Mouse (Mus musculus) right cerebral cortex, postnatal 14 days (tissue): ENCODE measurements around the gene Hoxa13.
A peak's percentile ranks its signal among the peaks of the same experiment; 100 is the strongest.

Source experiments
- DNase-seq: peaks from one replicate; pipeline ENCODE4 v3.0.0; 2022

The Hoxa13 gene

DNA sequence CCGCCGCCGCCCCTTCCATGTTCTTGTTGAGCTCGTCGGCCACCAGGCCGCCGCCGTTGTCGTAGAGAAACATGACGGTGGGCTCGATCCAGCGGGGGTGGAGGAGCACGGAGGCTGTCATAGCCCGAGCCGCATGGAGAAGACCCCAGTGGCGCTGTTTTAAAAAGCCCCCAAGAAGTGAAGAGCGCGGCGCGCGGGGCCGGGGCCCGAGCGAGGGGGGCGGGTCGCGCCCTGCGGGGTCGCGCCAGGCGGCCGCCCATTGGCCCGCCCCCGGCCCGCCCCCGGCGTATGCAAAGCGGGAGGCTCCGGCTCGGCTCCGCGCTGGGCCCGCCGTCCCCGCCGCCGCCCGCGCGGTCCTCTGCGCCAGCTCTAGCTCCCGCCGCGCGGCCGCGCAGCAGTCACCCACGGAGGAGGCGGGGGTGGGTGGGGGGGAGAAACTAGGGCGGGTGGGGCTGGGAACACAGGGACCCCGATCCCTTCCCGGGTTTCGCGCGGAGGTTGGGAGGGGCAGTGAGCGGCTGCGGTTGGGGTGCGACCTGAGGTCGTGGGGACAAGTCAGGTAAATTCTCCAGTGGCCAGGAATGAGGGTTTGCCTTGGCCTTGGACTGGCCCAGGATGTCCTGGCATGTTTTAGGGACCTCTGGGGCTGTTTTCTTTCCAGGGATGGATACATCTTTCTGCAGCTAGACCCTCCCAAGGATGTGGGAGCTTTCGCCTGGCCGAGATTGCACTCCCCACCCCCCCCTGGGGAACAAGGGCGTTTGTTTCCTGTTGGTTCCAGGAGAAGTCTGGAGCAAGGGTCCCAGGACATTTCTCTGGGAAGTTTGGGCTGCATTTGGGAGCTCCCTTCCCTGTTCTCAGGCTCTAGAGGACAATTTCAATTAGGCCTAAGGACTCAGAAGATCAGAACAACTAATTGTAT lies at the start of gene Hoxa13:
Hoxa13 (minus strand) TSS at position 227 of the 922 bp plus-strand sequence.
- no peak for DNase-seq

GRCm38 (mm10) chr6:52310366-52310765 lies 49.7 kb upstream of the Hoxa13 start:
- DNase-seq = no peak

GRCm38 (mm10) chr6:52309766-52310165 lies 49.1 kb upstream of the Hoxa13 start:
- DNase-seq = no peak

- peak; percentile 64 for DNase-seq
These were observed 45.3 kb upstream of the Hoxa13 start for GRCm38 (mm10) chr6:52305877-52306389.

DNA sequence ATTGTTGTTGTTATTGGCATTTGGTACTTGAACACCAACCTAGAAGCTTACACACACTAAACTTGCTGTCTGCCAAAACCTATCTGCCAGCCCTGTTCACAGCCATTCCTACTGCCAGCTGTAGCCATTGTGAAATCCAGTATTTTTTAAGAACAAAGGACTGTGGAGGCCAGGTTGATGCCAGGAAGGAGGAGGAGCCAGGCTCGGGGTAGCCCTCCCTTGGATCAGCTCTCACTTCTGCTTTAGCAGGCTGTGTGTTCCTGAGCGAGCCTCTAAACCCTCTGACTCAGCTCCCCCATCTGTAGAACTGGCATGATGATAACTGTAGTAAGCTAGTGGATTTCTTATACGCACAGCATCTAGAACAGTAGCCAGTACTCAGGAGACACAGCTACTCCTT lies 42.7 kb upstream of the Hoxa13 start:
- no peak for DNase-seq

GRCm38 (mm10) chr6:52300806-52301205 lies 40.1 kb upstream of the Hoxa13 start:
- DNase-seq = no peak

GRCm38 (mm10) chr6:52298511-52298910 lies 37.8 kb upstream of the Hoxa13 start:
- no peak for DNase-seq

- no peak for DNase-seq
These were observed 33.9 kb upstream of the Hoxa13 start for GRCm38 (mm10) chr6:52294616-52295015.

DNA sequence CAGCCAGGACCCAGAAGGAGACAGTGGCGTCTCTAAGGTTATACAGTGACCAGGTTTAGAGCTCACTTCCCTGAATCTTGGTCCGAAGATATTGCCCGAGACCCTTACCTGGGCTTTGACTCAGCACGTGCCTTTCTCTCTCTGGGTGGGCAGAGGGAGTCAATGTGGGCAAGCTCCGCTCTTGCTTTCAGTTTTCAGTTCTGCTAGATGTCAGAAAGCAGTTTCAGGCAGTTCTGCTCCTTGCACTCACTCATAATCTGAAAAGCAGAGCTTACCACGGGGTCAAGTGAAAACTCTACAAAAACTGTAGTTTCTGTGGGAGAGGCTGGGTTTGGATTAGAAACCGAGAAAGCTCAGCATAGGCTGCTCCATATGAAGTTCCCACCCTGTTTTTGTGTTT lies 31.6 kb upstream of the Hoxa13 start:
- DNase-seq = no peak

DNA sequence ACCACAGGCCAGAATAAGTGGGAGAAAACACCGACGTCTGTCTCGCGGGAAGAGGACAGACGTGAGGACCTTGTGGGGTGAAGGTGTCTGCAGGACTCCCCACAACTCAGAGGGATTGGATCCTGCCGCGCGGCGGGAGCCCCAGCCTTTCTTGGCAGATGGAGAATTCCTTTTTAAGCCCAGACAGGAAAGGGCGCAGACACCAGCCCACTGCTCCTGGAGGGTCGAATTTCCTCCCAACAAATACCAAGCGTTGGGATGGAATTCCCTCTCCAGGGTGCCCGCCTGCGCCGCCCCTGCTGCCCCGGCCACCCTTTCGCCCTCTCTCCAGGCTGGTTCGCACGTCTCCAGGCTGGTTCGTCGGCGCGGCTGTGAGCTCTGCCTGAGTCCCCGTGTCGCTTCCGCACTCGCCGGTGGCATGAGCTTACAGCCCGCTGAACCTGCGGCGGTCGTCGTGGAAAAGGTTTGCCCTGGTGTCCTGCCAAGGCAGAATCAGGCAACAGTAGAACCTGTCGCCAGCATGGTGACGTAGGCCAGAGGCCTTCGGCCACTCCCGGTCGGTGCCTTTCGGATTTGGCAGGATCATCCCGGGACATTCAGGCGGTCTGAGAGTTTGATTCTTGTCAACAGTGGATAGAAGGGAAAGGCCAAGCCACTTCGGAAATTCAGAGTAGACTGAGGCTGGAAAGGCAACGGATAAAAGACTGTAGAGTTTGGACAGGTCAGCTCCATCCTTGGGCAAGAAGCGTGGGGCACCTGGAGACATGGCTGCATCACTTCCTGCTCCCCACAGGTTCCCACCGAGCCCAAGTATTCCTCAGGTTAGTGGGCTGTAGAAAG lies 30.6 kb upstream of the Hoxa13 start:
- DNase-seq = no peak

- no peak for DNase-seq
These were observed 29.5 kb upstream of the Hoxa13 start for GRCm38 (mm10) chr6:52290186-52290585.

DNA sequence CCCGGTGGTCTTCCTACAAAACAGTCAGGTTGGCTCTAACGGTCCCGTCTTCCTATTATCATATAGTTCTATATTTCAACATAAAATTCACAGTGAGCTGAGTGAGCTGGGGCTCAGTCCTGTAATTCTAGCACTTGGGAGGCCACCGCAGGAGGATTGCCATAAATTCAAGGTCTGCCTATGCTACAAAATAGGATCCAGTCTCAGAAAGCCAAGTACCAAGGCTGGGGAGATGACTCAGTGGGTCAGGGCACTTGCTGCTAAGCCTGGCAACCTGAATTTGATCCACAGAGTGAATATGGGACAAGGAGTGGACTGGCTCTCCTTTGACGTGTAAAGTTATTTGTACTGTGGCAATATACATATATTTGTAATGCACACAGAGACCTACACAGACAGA lies 23.2 kb upstream of the Hoxa13 start:
- no peak for DNase-seq

GRCm38 (mm10) chr6:52281084-52281483 lies 20.4 kb upstream of the Hoxa13 start:
- no peak for DNase-seq

GRCm38 (mm10) chr6:52276920-52277319 lies 16.2 kb upstream of the Hoxa13 start:
- DNase-seq = no peak

GRCm38 (mm10) chr6:52276382-52276781 lies 15.7 kb upstream of the Hoxa13 start:
- DNase-seq = no peak

DNA sequence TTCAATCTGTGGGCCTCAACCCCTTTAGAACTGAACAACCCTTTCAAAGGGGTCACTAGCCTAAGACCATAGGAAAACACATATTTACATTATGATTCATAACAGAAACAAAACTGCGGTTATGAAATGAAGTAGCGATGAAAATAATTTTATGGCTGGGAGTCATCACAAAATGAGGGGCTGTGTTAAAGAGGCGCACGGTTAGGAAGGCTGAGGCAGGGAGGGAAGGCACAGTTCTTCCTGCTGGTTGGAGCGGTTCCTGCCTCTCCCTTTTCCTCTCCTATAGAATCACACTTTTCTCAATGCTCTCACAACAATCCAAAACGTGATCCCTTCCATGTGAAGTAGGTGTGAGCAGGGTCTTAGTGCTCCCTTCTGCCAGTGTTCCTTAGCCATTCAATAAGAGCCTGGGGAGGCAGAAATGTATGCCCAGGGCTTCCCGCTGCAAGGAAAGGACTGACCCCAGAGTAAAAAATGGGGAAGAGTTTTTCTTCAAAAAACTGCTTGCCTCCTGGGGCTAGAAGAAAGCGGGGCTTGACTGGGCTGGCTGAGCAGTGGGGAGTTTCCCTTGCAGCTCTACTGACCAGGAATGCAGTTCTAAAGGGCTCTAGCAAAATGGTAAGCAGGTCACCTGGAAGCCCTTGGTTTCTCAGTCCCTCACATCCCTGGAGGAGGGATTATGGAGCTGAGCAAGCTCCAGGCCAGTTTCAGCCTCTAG lies 15.0 kb upstream of the Hoxa13 start:
- DNase-seq = no peak

DNA sequence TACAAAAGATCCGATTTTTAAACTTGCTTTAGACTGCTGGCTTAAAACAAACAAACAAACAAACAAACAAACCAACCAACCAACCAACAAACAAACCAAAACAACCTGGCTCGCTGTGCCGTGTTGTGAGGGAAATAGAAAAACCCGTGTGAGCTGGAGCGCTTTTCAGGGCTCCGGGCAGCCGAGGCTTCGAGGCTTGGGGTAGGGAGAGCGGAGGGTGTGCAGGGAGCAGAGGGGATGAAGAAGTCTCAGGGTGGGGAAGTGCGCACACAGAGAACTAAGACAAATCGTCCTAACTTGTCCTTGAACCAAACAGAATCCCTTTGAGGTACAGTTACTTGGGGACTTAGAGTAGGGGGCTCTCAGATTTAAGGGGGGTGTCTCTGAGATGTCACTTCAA lies 13.9 kb upstream of the Hoxa13 start:
- no peak for DNase-seq

DNA sequence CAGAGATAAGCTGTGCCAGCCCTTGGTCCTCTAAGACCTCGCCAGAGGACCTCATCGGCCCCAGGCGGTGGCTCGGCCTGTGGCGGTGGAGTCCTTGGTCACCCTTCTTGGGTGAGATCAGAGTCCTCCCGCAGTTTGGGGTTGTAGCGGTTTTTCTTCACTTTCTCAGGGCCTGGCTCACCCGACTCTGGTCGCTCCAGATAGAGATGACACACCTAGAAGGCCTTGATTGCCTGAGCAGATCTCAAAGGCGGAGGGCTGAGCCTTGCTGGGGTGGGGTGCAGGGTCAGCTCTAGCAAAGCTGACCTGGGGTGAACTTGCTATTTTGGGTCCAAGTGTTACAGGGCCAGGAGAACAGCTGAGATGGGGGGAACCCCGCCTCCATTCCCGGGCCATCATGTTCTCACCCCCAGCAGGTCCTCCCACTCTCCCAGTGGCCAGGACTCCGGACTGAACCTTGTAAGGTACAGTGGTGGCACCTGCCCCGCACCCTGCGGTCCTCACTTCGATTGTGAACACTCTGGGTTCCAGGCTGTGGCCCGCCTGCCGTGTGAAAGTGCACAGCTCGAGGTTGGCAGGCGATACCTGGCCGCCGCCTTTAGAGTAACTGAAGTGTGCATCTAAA lies 13.1 kb upstream of the Hoxa13 start:
- no peak for DNase-seq

DNA sequence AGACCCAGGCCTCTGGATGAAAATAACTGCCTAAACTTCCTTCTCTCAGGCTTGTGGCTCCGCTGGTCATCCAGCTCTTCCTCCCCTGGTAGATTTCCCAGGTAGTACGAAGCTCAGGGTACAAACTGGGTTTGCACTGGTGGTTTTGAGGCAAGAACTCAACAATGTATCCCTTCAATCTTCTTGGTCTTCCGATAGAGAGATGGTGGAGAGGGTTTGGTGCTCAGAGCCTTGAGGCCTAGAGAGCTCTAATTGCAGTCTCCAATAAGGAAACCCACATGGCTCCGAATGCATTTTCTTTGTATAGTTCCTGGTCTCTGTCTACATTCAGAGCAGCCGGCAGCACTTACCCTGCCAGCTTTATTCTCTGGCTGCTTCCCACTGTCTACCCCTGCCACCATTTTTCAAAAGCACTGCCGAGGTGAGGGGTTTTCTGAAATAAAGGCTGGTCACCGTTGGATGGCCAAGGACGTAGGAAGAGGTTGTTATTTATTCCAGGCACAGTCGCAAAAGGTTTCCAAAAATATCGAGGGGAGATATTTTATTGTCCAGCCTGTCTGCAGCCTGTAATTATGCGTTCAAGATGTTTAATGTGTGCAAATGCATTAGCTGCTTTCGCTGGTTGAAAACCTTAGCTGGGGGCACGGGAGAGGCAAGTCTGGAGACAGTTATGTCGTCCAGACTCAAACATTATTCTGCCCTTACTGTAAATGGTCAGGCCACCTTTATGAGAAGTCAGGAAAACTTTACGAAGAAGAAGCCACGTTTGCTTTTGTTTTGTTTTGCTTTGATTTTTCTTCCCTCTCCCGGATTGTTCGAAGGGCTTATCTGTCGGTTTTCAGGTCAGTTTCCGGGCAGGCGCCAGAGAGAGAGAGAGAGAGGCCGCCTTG lies 12.3 kb upstream of the Hoxa13 start:
- DNase-seq = no peak

GRCm38 (mm10) chr6:52270494-52271480 lies 10.1 kb upstream of the Hoxa13 start:
- peak; percentile 64 for DNase-seq
